Mouse (Mus musculus) left cerebral cortex, postnatal 25 days (tissue): Measurements from ENCODE around the gene Naaladl2. TPM values are rescaled to one million over a fixed set of nuclear protein-coding genes. Genes with fewer than 3 reads are reported as not detected.
"Not testable (repeated sequence)": the region's sequence is repeated elsewhere in the genome, so short reads cannot be mapped to it uniquely, and the experiment has no call there.

ENCODE experiments used
- DNase-seq, 2 experiments: peaks; one replicate each; pipeline ENCODE4 v3.0.0; 2022; ENCODE audit warnings: low spot score in 2 of 2, mixed read lengths in 1 of 2
- intact Hi-C: fragments of 180-260 bp; cut with DNase I; formaldehyde crosslinking; loops from one replicate; pipeline ENCODE4 v1.15.1; 2025
- total RNA-seq, 2 experiments: library from RNA; stranded (reverse); gene quantifications; 2 replicates each; pipeline ENCODE4 v1.2.3; 2021

Gene Naaladl2
- total RNA-seq, 2 experiments from 2014 or later = 4.0 to 4.2 TPM

- peak; percentile 12 to 61 for DNase-seq
- intact Hi-C loops = no loop called here
Observed at GRCm38 (mm10) chr3:24463941-24464340, 680.1 kb downstream of the Naaladl2 start.

GRCm38 (mm10) chr3:24440621-24441020 is 703.4 kb downstream of the Naaladl2 start:
- DNase-seq = peak in 1 of 2 experiments; percentile 65
- intact Hi-C loops = no loop called here

- DNase-seq = peak in 1 of 2 experiments; percentile 1
- intact Hi-C loops = no loop called here
Observed at GRCm38 (mm10) chr3:24432761-24433160, 711.3 kb downstream of the Naaladl2 start.

GRCm38 (mm10) chr3:24391737-24392136 is 752.3 kb downstream of the Naaladl2 start:
- no peak for DNase-seq
- intact Hi-C loops = no loop called here

- intact Hi-C loops = no loop called here
- DNase-seq = no peak
Observed at GRCm38 (mm10) chr3:24391311-24391710, 752.8 kb downstream of the Naaladl2 start.

- intact Hi-C loops = no loop called here
Observed at GRCm38 (mm10) chr3:24355010-24355409, 789.1 kb downstream of the Naaladl2 start.

GRCm38 (mm10) chr3:24321489-24322405 is 822.3 kb downstream of the Naaladl2 start:
- intact Hi-C loops = no loop called here
- no peak for DNase-seq

More at GRCm38 (mm10) chr3:24355010-24355409, 789.1 kb downstream of the Naaladl2 start:
- DNase-seq = no peak

- intact Hi-C loops = no loop called here
Observed at GRCm38 (mm10) chr3:24314658-24315297, 829.3 kb downstream of the Naaladl2 start.

GRCm38 (mm10) chr3:24225418-24225817 is 918.6 kb downstream of the Naaladl2 start:
- DNase-seq = no peak
- intact Hi-C loops = no loop called here

More at GRCm38 (mm10) chr3:24314658-24315297, 829.3 kb downstream of the Naaladl2 start:
- DNase-seq = no peak

GRCm38 (mm10) chr3:24217476-24217875 is 926.6 kb downstream of the Naaladl2 start:
- no peak for DNase-seq
- intact Hi-C loops = no loop called here

GRCm38 (mm10) chr3:24166531-24166930 is 977.5 kb downstream of the Naaladl2 start:
- DNase-seq = no peak
- intact Hi-C loops = no loop called here

GRCm38 (mm10) chr3:24163992-24164391 is 980.1 kb downstream of the Naaladl2 start:
- intact Hi-C loops = no loop called here
- DNase-seq = no peak

GRCm38 (mm10) chr3:24151086-24151815 is 992.8 kb downstream of the Naaladl2 start:
- intact Hi-C loops, DNase-seq: not testable (repeated sequence)

- DNase-seq = no peak
- intact Hi-C loops = no loop called here
Observed at GRCm38 (mm10) chr3:24142808-24143207, 1001.3 kb downstream of the Naaladl2 start.

- DNase-seq = no peak
- intact Hi-C loops = no loop called here
Observed at GRCm38 (mm10) chr3:24138002-24138401, 1006.1 kb downstream of the Naaladl2 start.

- intact Hi-C loops = no loop called here
- DNase-seq = no peak
Observed at GRCm38 (mm10) chr3:24126200-24126599, 1017.9 kb downstream of the Naaladl2 start.

- no peak for DNase-seq
- intact Hi-C loops = no loop called here
Observed at GRCm38 (mm10) chr3:24124034-24124433, 1020.0 kb downstream of the Naaladl2 start.

GRCm38 (mm10) chr3:24118136-24118535 is 1025.9 kb downstream of the Naaladl2 start:
- intact Hi-C loops = no loop called here
- no peak for DNase-seq

- DNase-seq = no peak
- intact Hi-C loops = no loop called here
Observed at GRCm38 (mm10) chr3:24114849-24115248, 1029.2 kb downstream of the Naaladl2 start.

GRCm38 (mm10) chr3:24113360-24113759 is 1030.7 kb downstream of the Naaladl2 start:
- intact Hi-C loops = no loop called here

More at GRCm38 (mm10) chr3:24113360-24113759, 1030.7 kb downstream of the Naaladl2 start:
- no peak for DNase-seq
